Mouse (Mus musculus): Measurements from ENCODE around the gene Map7d1.

- TF ChIP-seq CTCF (conservative IDR thresholded peaks at IDR 0.05; ENCODE audit: insufficient read depth, insufficient read length, low read depth, low read length): no peak
- TF ChIP-seq POLR2A (IDR thresholded peaks at IDR 0.05; ENCODE audit: low read depth, low read length): no peak
Measured at GRCm38 (mm10) chr4:126301584-126302309, 45.6 kb upstream of the Map7d1 start.

Measured in kidney, adult 2 months (tissue).